Mouse (Mus musculus): ENCODE measurements at regions not wholly inside any gene's neighbourhood (a gene's known extent, or its start where the extent isn't known, plus 50 kb on each side); places are given as distances from the start of the nearest gene placed in this dataset.

- TF ChIP-seq POLR2A (IDR thresholded peaks at IDR 0.05; ENCODE audit: borderline replicate concordance, low read depth, low read length): no peak
- no peak for TF ChIP-seq CTCF (IDR thresholded peaks at IDR 0.05; ENCODE audit: low read depth, low read length)
Observed at GRCm38 (mm10) chr14:76617889-76618288, 61.2 kb upstream of the Serp2 start.

Measured in bone marrow macrophage, adult 2 months (primary cell).